Mouse (Mus musculus) liver, embryonic 14.5 days (tissue): ENCODE measurements at regions not wholly inside any gene's neighbourhood (a gene's known extent, or its start where the extent isn't known, plus 50 kb on each side); places are given as distances from the start of the nearest gene placed in this dataset.

Experiments
- ATAC-seq: fragments of 200-750 bp; cut with Nextera tagmentation; 2 replicates; pipeline ENCODE4 v1.8.0; 2017; ENCODE audit warnings: moderate number of reproducible peaks, mild to moderate bottlenecking, moderate library complexity; ENCODE audit not compliant: insufficient read depth
- DNase-seq, 3 experiments: peaks; one replicate each; pipeline ENCODE4 v3.0.0-alpha.2; 2012 to 2013; ENCODE audit warnings: low read depth in 3 of 3, low spot score in 3 of 3
- H3K27ac ChIP-seq: fragments of 300-500 bp; sonication (generic); 2 replicates; pipeline ENCODE4 v1.5.1; 2014; ENCODE audit warnings: moderate library complexity, mild to moderate bottlenecking, control low read depth, inconsistent platforms
- H3K27me3 ChIP-seq: fragments of 300-500 bp; sonication (generic); 2 replicates; pipeline ENCODE4 v1.6.1; 2014; ENCODE audit warnings: mild to moderate bottlenecking, low read length, moderate library complexity; ENCODE audit not compliant: control insufficient read depth, insufficient read depth
- H3K36me3 ChIP-seq: fragments of 300-500 bp; sonication (generic); replicated peaks from 2 replicates; pipeline ENCODE4 v1.6.1; 2014; ENCODE audit warnings: low read depth; ENCODE audit not compliant: control insufficient read depth, insufficient read depth
- H3K4me1 ChIP-seq, 2 experiments: fragments of 200-500 bp in 1 of 2; fragments of 300-500 bp in 1 of 2; sonication (generic) in 1 of 2; replicated peaks; 2 replicates each; pipeline ENCODE4 v1.6.1; 2012 to 2014; ENCODE audit warnings: antibody characterized with exemption in 1 of 2, inconsistent platforms in 1 of 2, low read length in 1 of 2; ENCODE audit not compliant: control insufficient read depth in 2 of 2, insufficient read depth in 2 of 2
- H3K4me2 ChIP-seq: fragments of 300-500 bp; sonication (generic); 2 replicates; pipeline ENCODE4 v1.6.1; 2014; ENCODE audit warnings: low read depth, mild to moderate bottlenecking, control low read depth, moderate library complexity
- H3K4me3 ChIP-seq, 2 experiments: fragments of 200-500 bp in 1 of 2; fragments of 300-500 bp in 1 of 2; sonication (generic) in 1 of 2; 2 replicates each; pipeline ENCODE4 v1.5.1; 2012 to 2014; ENCODE audit warnings: low read depth in 2 of 2, low read length in 2 of 2, mild to moderate bottlenecking in 2 of 2, control low read depth in 1 of 2, inconsistent platforms in 1 of 2, moderate library complexity in 1 of 2; ENCODE audit not compliant: insufficient read depth in 1 of 2
- H3K9ac ChIP-seq: fragments of 300-500 bp; sonication (generic); replicated peaks from 2 replicates; pipeline ENCODE4 v1.6.1; 2014; ENCODE audit warnings: mild to moderate bottlenecking, control low read depth, moderate library complexity
- H3K9me3 ChIP-seq: fragments of 300-500 bp; sonication (generic); 2 replicates; pipeline ENCODE4 v1.6.1; 2016; ENCODE audit warnings: low read length, mixed read lengths; ENCODE audit not compliant: control insufficient read depth
- CTCF ChIP-seq: IDR thresholded peaks from 2 replicates; pipeline ENCODE4 v1.5.1; 2016; ENCODE audit warnings: antibody characterized with exemption, low read depth, control low read depth
- EP300 ChIP-seq: IDR thresholded peaks from 2 replicates; pipeline ENCODE4 v1.6.1; 2016; ENCODE audit warnings: antibody characterized with exemption, low read depth
- WGBS: fragments of 180-500 bp; shearing (Covaris S2); extraction: QIAGEN DNeasy Blood & Tissue Kit; methylation state at CpG from one replicate; pipeline ENCODE4 v1.1.7; 2014; ENCODE audit not compliant: insufficient replicate concordance; 5-methylcytosine and 5-hydroxymethylcytosine counted together

DNA sequence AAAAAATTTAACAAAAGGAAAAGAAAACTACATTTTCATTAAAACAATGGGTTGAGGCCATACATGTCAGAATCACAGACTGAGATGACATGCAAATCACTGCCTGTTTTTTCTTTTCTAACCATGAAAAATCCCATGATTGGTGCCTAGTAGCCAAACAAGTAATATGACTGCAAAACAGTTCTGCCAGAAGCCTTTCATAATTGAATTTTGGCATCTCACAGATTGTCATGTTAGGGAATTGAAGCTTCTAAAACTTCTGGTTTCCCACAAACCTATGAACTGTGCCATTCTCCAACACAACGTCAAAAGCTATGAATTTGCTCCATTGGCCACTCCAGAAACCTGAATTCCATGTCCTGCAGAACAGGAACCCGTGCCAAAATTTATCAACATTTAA, 169.6 kb downstream of the Cenpc1 start:
- TF ChIP-seq CTCF, result no peak
- no peak for TF ChIP-seq EP300
- no peaks in the 10 kb centered on the region for H3K4me1 ChIP-seq
- ATAC-seq (no peak), DNase-seq (no peak)
- no peaks in the 10 kb centered on the region for H3K27me3 ChIP-seq
- no peak overlapping the region for H3K9ac ChIP-seq
- 43% methylated on average over 2 of the region's 2 CpGs for WGBS
- H3K9me3 ChIP-seq, result no peaks in the 10 kb centered on the region
- no peaks in the 10 kb centered on the region for H3K36me3 ChIP-seq
- H3K4me2 ChIP-seq, result no peak overlapping the region
- no peak overlapping the region for H3K27ac ChIP-seq
- H3K4me3 ChIP-seq, result no peak overlapping the region

GRCm38 (mm10) chr5:85870311-85870710, 195.1 kb downstream of the Cenpc1 start:
- no peaks in the 10 kb centered on the region for H3K4me1 ChIP-seq
- no peaks in the 10 kb centered on the region for H3K9me3 ChIP-seq
- TF ChIP-seq EP300 (no peak), CTCF (no peak)
- 64% methylated on average over 8 of the region's 8 CpGs for WGBS
- ATAC-seq (no peak), DNase-seq (no peak)
- no peak overlapping the region for H3K27ac ChIP-seq
- H3K4me2 ChIP-seq, result no peak overlapping the region
- no peak overlapping the region for H3K9ac ChIP-seq
- no peaks in the 10 kb centered on the region for H3K27me3 ChIP-seq
- no peaks in the 10 kb centered on the region for H3K36me3 ChIP-seq
- H3K4me3 ChIP-seq, result no peak overlapping the region

GRCm38 (mm10) chr5:85832556-85832955, 232.8 kb downstream of the Cenpc1 start:
- DNase-seq, result no peak
- Histone ChIP-seq H3K4me3 (no peak overlapping the region), H3K9ac (no peak overlapping the region), H3K4me2 (no peak overlapping the region), H3K27me3 (no peaks in the 10 kb centered on the region), H3K9me3 (no peaks in the 10 kb centered on the region), H3K36me3 (no peaks in the 10 kb centered on the region), H3K4me1 (no peaks in the 10 kb centered on the region), H3K27ac (no peak overlapping the region)
- TF ChIP-seq CTCF (no peak), EP300 (no peak)
- ATAC-seq, result no peak
- 63% methylated on average over 2 of the region's 2 CpGs for WGBS

DNA sequence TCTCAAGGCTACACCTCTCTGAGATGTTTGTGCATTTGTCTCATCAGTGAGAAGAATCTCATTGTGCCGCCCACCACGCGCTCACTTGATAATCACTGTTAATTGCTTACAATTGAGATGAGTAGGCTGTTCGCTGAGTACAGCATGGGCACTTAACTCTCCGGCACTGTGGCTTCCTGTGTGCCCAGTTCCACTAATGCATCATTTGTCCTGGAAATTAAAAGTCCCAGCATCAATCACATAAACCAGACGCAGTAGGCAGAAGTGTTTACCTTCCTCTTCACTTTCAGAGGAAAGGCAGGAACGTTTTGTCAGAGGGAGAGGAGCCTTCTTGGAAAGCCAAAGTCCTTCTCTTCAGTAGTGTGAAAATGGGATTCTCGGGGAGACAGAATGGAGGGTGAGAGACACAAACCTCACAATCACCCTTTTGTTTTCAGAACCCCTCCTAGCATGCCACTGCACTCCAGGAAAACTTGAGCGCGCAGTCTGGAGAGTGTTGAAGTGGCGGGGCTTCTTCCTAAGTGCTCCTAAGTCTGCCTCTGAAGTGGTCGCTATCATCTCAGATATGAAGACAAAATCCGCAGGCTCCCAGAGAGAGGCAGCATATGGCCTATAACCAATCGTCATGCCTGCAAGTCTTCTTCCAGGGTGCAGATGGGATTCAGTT, 269.7 kb downstream of the Cenpc1 start:
- H3K27ac ChIP-seq, result no peak overlapping the region
- 63% methylated on average over 14 of the region's 14 CpGs for WGBS
- no peaks in the 10 kb centered on the region for H3K9me3 ChIP-seq
- no peaks in the 10 kb centered on the region for H3K36me3 ChIP-seq
- no peak overlapping the region for H3K9ac ChIP-seq
- DNase-seq (no peak), ATAC-seq (no peak)
- H3K4me2 ChIP-seq, result no peak overlapping the region
- TF ChIP-seq EP300, result no peak
- no peak for TF ChIP-seq CTCF
- no peak overlapping the region for H3K4me3 ChIP-seq
- no peaks in the 10 kb centered on the region for H3K4me1 ChIP-seq
- no peaks in the 10 kb centered on the region for H3K27me3 ChIP-seq

DNA sequence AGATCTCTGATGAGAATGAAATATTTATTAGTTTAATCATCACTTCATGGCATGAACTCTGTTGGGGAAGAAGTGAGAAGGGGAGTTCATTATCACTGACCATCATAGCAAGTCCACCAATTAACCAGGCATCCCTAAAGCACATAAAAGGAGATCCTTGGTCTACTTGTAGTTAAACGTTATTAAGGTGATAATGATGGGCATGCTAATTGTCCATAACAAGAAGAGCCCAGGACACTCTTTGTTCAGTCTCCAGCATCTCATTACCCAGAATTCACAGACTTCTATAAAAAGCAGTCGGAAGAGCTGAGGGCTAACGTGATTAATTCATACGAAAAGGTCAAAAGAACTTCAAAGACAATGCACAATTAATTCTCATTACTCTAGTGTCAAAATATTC, 272.2 kb downstream of the Cenpc1 start:
- 65% methylated on average over 4 of the region's 4 CpGs for WGBS
- TF ChIP-seq CTCF, result no peak
- no peak for TF ChIP-seq EP300
- H3K27me3 ChIP-seq, result no peaks in the 10 kb centered on the region
- no peak overlapping the region for H3K9ac ChIP-seq
- ATAC-seq (no peak), DNase-seq (no peak)
- H3K4me2 ChIP-seq, result no peak overlapping the region
- H3K36me3 ChIP-seq, result no peaks in the 10 kb centered on the region
- H3K4me1 ChIP-seq, result no peaks in the 10 kb centered on the region
- no peak overlapping the region for H3K27ac ChIP-seq
- H3K9me3 ChIP-seq, result no peaks in the 10 kb centered on the region
- H3K4me3 ChIP-seq, result no peak overlapping the region
